Mouse (Mus musculus) forebrain, embryonic 12.5 days (tissue): ENCODE data around the gene Med26. TPM values are rescaled to one million over a fixed set of nuclear protein-coding genes. Genes with fewer than 3 reads are reported as not detected.

Experiments used
- ATAC-seq: fragments of 200-750 bp; cut with Nextera tagmentation; 2 replicates; pipeline ENCODE4 v1.8.0; 2017; ENCODE audit warnings: moderate TSS enrichment; ENCODE audit not compliant: low FRiP score
- H3K27ac ChIP-seq: fragments of 300-500 bp; sonication (generic); 2 replicates; pipeline ENCODE4 v1.5.1; 2016; ENCODE audit warnings: mild to moderate bottlenecking
- H3K27me3 ChIP-seq: fragments of 300-500 bp; sonication (generic); 2 replicates; pipeline ENCODE4 v1.6.1; 2016; ENCODE audit warnings: mild to moderate bottlenecking
- H3K36me3 ChIP-seq: fragments of 300-500 bp; sonication (generic); replicated peaks from 2 replicates; pipeline ENCODE4 v1.6.1; 2016; ENCODE audit warnings: mild to moderate bottlenecking
- H3K4me1 ChIP-seq: fragments of 300-500 bp; sonication (generic); 2 replicates; pipeline ENCODE4 v1.6.1; 2016
- H3K4me2 ChIP-seq: fragments of 300-500 bp; sonication (generic); 2 replicates; pipeline ENCODE4 v1.6.1; 2016; ENCODE audit warnings: mild to moderate bottlenecking, moderate library complexity
- H3K4me3 ChIP-seq: fragments of 300-500 bp; sonication (generic); replicated peaks from 2 replicates; pipeline ENCODE4 v1.5.1; 2016; ENCODE audit warnings: mild to moderate bottlenecking
- H3K9ac ChIP-seq: fragments of 300-500 bp; sonication (generic); 2 replicates; pipeline ENCODE4 v1.6.1; 2016; ENCODE audit warnings: mild to moderate bottlenecking
- H3K9me3 ChIP-seq: fragments of 300-500 bp; sonication (generic); 2 replicates; pipeline ENCODE4 v1.6.1; 2016
- WGBS: fragments of 180-500 bp; shearing (Covaris S2); methylation state at CpG from one replicate; pipeline ENCODE4 v1.1.7; 2016; 5-methylcytosine and 5-hydroxymethylcytosine counted together
- microRNA-seq: library from miRNA; unstranded; fragments of <30 nt; microRNA quantifications from one replicate; pipeline ENCODE4, GENCODE M21; 2017
- polyA plus RNA-seq: library from polyadenylated mRNA; unstranded; fragments of >200 nt; fragmentation: Nextera tagmentation; extraction: Ambion mirVana; gene quantifications from 2 replicates; pipeline ENCODE4 v1.2.1, GENCODE M21; 2016

Med26 gene
- polyA plus RNA-seq, 1 experiment from 2014 or later, result 20.8 TPM

GRCm38 (mm10) chr8:72464211-72464610 is 83.9 kb downstream of the Med26 start:
- no peak overlapping the region for H3K4me2 ChIP-seq
- 96% methylated on average over 10 of the region's 10 CpGs for WGBS
- no peak overlapping the region for H3K9ac ChIP-seq
- no peak for ATAC-seq
- no peaks in the 10 kb centered on the region for H3K27me3 ChIP-seq
- no peaks in the 10 kb centered on the region for H3K4me1 ChIP-seq
- no peak overlapping the region for H3K4me3 ChIP-seq
- H3K9me3 ChIP-seq, result no peaks in the 10 kb centered on the region
- H3K27ac ChIP-seq, result no peak overlapping the region
- peaks cover 100% of the 10 kb centered on the region for H3K36me3 ChIP-seq

- Histone ChIP-seq H3K9me3 (no peaks in the 10 kb centered on the region), H3K4me3 (no peak overlapping the region), H3K27me3 (no peaks in the 10 kb centered on the region), H3K4me1 (no peaks in the 10 kb centered on the region), H3K36me3 (peaks cover 78% of the 10 kb centered on the region), H3K9ac (no peak overlapping the region), H3K27ac (no peak overlapping the region), H3K4me2 (no peak overlapping the region)
- WGBS, result 88% methylated on average over 4 of the region's 4 CpGs
- no peak for ATAC-seq
These were observed 88.1 kb downstream of the Med26 start for GRCm38 (mm10) chr8:72459881-72460533.

GRCm38 (mm10) chr8:72458457-72458856 is 89.6 kb downstream of the Med26 start:
- no peaks in the 10 kb centered on the region for H3K27me3 ChIP-seq
- H3K36me3 ChIP-seq, result peaks cover 76% of the 10 kb centered on the region
- 87% methylated on average over 6 of the region's 6 CpGs for WGBS
- no peak overlapping the region for H3K4me3 ChIP-seq
- peaks cover 5% of the 10 kb centered on the region; the same call in 1 of the 2 replicates for H3K9me3 ChIP-seq
- H3K9ac ChIP-seq, result no peak overlapping the region
- H3K4me2 ChIP-seq, result no peak overlapping the region
- no peaks in the 10 kb centered on the region for H3K4me1 ChIP-seq
- no peak overlapping the region for H3K27ac ChIP-seq
- ATAC-seq, result no peak

GRCm38 (mm10) chr8:72457806-72458205 is 90.3 kb downstream of the Med26 start:
- Histone ChIP-seq H3K27me3 (no peaks in the 10 kb centered on the region), H3K9me3 (peaks cover 5% of the 10 kb centered on the region; the same call in 1 of the 2 replicates), H3K36me3 (peaks cover 76% of the 10 kb centered on the region), H3K27ac (no peak overlapping the region), H3K4me1 (no peaks in the 10 kb centered on the region), H3K4me3 (no peak overlapping the region), H3K4me2 (no peak overlapping the region), H3K9ac (no peak overlapping the region)
- no peak for ATAC-seq
- WGBS, result 89% methylated on average over 3 of the region's 3 CpGs

GRCm38 (mm10) chr8:72455317-72455716 is 92.8 kb downstream of the Med26 start:
- Histone ChIP-seq H3K4me1 (no peaks in the 10 kb centered on the region), H3K27me3 (no peaks in the 10 kb centered on the region), H3K36me3 (peaks cover 72% of the 10 kb centered on the region), H3K9ac (no peak overlapping the region), H3K4me2 (no peak overlapping the region), H3K4me3 (no peak overlapping the region), H3K9me3 (peaks cover 5% of the 10 kb centered on the region; the same call in 1 of the 2 replicates), H3K27ac (no peak overlapping the region)
- ATAC-seq, result no peak
- WGBS, result 93% methylated on average over 4 of the region's 4 CpGs

GRCm38 (mm10) chr8:72453904-72454303 is 94.2 kb downstream of the Med26 start:
- H3K9me3 ChIP-seq, result peaks cover 5% of the 10 kb centered on the region; the same call in 1 of the 2 replicates
- no peak overlapping the region for H3K27ac ChIP-seq
- H3K27me3 ChIP-seq, result no peaks in the 10 kb centered on the region
- H3K9ac ChIP-seq, result no peak overlapping the region
- WGBS, result 89% methylated on average over 2 of the region's 2 CpGs
- no peak overlapping the region for H3K4me2 ChIP-seq
- peaks cover 72% of the 10 kb centered on the region for H3K36me3 ChIP-seq
- H3K4me3 ChIP-seq, result no peak overlapping the region
- no peak for ATAC-seq
- H3K4me1 ChIP-seq, result no peaks in the 10 kb centered on the region

GRCm38 (mm10) chr8:72451516-72451915 is 96.6 kb downstream of the Med26 start:
- Histone ChIP-seq H3K4me3 (no peak overlapping the region), H3K4me2 (no peak overlapping the region), H3K27ac (no peak overlapping the region), H3K27me3 (no peaks in the 10 kb centered on the region), H3K9me3 (peaks cover 5% of the 10 kb centered on the region; the same call in 1 of the 2 replicates), H3K4me1 (no peaks in the 10 kb centered on the region), H3K36me3 (peaks cover 72% of the 10 kb centered on the region), H3K9ac (no peak overlapping the region)
- no peak for ATAC-seq
- WGBS, result 91% methylated on average over 8 of the region's 8 CpGs

- H3K36me3 ChIP-seq, result peaks cover 22% of the 10 kb centered on the region
- H3K27ac ChIP-seq, result no peak overlapping the region
- no peak overlapping the region for H3K9ac ChIP-seq
- no peaks in the 10 kb centered on the region for H3K9me3 ChIP-seq
- H3K4me1 ChIP-seq, result peaks cover 5% of the 10 kb centered on the region
- no peak overlapping the region for H3K4me3 ChIP-seq
- no peak overlapping the region for H3K4me2 ChIP-seq
- H3K27me3 ChIP-seq, result no peaks in the 10 kb centered on the region
- 92% methylated on average over 6 of the region's 6 CpGs for WGBS
- ATAC-seq, result no peak
These were observed 103.0 kb downstream of the Med26 start for GRCm38 (mm10) chr8:72445071-72445470.

Small RNA genes lying within 50 kb of the gene (microRNA-seq; reads per million reads assigned to microRNA genes)
- gene Gm28019 (not detected), gene Mir7068 (2.4 reads per million, percentile 3 among the genes with 10 or more reads in this experiment)

Other genes starting within 250 kb of the Med26 start
- gene Gm10282, start 243.0 kb downstream of the Med26 start, polyA plus RNA-seq, result 34.4 and 36.6 TPM in 2 replicates
- 4.6 and 5.0 TPM in 2 replicates for gene Klf2, start 229.2 kb downstream of the Med26 start, polyA plus RNA-seq
- gene Eps15l1, start 126.8 kb downstream of the Med26 start, polyA plus RNA-seq, result 73.5 and 74.3 TPM in 2 replicates
- 1.1 and 1.6 TPM in 2 replicates for gene Calr3, start 104.4 kb downstream of the Med26 start, polyA plus RNA-seq
- gene 1700030K09Rik, start 104.4 kb downstream of the Med26 start, polyA plus RNA-seq, result 16.7 and 16.9 TPM in 2 replicates
- gene Cherp, start 73.0 kb downstream of the Med26 start, polyA plus RNA-seq, result 77.3 and 84.0 TPM in 2 replicates
- gene Slc35e1, start 55.7 kb downstream of the Med26 start, polyA plus RNA-seq, result 16.4 and 21.2 TPM in 2 replicates
- 108 and 123 TPM in 2 replicates for gene Smim7, start 22.8 kb upstream of the Med26 start, polyA plus RNA-seq
- gene Tmem38a, start 23.8 kb upstream of the Med26 start, polyA plus RNA-seq, result 10.8 and 12.4 TPM in 2 replicates
- gene Nwd1, start 98.4 kb upstream of the Med26 start, polyA plus RNA-seq, result 0.29 and 0.81 TPM in 2 replicates
- gene Sin3b, start 175.0 kb upstream of the Med26 start, polyA plus RNA-seq, result 151 and 152 TPM in 2 replicates
- gene F2rl3, start 213.6 kb upstream of the Med26 start, polyA plus RNA-seq, result 0.55 and 0.98 TPM in 2 replicates